Mouse (Mus musculus) large intestine, adult 2 months (tissue): ENCODE measurements around the gene Ankrd63. TPM values are rescaled to one million over a fixed set of nuclear protein-coding genes. Genes with fewer than 3 reads are reported as not detected.

Experiments used
- DNase-seq: peaks from one replicate; pipeline ENCODE4 v3.0.0-alpha.2; 2012; ENCODE audit warnings: low read depth, low spot score
- WGBS: fragments of 180-500 bp; shearing (Covaris S2); methylation state at CpG from one replicate; pipeline ENCODE4 v1.1.7; 2018; 5-methylcytosine and 5-hydroxymethylcytosine counted together
- polyA plus RNA-seq: library from polyadenylated mRNA; depleted of rRNA; stranded (reverse); fragments of >200 nt; gene quantifications from 2 replicates; pipeline ENCODE4 v1.2.3, GENCODE M21; 2012

The Ankrd63 gene
- polyA plus RNA-seq, 1 experiment = 0.46 TPM

GRCm38 (mm10) chr2:118728337-118728736 lies 24.6 kb upstream of the Ankrd63 start, which contains the start of gene Plcb2:
Plcb2 (minus strand) TSS chr2:118728438.
- DNase-seq = no peak
- 46% methylated on average over 7 of the region's 7 CpGs for WGBS

GRCm38 (mm10) chr2:118727911-118728310 lies 24.1 kb upstream of the Ankrd63 start:
- WGBS = 38% methylated on average over 9 of the region's 9 CpGs
- no peak for DNase-seq

DNA sequence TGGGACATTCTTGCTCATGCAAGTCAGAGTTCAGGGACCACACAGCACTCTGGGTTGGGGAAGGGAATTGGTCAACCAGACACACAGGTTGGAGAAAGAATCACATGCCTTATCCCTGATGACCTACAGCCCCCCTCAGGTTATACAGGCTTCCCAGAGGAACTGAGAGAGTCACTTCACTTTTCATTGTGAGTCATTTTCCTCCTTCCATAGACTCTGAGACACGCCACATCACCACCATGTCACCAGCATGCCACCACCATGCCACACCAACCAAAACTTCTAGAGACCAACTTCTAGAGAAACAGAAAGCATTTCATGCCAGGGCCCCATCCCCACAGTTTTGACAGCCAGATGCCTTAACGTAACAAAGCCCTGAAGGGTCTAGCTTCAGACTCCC lies 23.1 kb upstream of the Ankrd63 start:
- WGBS = 93% methylated on average over 2 of the region's 2 CpGs
- DNase-seq = no peak

- DNase-seq = no peak
- WGBS = 53% methylated on average over 4 of the region's 4 CpGs
These were observed 21.7 kb upstream of the Ankrd63 start for GRCm38 (mm10) chr2:118725511-118725910.

DNA sequence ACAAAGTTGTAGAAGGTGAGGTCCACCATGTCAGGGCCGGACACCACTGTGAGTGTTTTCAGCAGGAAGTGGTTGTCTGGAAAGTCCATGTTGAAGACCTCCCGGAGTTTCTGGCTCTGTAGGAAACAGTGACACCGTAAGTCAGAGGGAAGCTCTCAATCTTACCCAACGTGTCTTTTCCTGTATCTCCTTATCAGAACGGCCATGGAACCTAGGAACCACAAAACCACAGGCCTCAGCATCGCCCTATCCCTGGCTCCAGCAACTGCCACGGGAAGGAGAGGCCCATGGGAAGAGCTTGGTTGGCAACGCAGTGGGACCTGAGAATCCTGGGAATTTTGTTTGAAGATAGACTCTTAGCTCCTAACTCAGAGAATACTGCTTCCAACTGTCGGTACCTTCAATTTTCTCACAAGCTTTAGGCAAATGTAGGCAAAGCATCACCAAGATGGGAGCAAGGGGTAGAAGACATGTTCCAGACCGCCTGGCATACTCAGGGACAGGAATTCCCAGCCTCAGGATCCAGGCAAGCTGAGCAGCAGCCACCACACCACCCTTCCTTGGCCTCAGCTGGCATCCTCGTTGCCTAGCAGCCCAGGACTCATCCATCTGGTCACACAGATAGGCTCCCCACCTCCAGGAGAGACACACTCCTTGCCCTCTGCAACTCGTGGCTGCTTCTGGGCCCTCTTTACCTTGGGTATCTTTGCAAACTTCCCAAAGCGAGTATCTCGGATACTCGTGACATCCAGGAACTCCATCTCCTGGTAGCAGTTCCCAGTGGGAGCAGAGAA lies 20.1 kb upstream of the Ankrd63 start:
- 84% methylated on average over 15 of the region's 15 CpGs for WGBS
- no peak for DNase-seq

DNA sequence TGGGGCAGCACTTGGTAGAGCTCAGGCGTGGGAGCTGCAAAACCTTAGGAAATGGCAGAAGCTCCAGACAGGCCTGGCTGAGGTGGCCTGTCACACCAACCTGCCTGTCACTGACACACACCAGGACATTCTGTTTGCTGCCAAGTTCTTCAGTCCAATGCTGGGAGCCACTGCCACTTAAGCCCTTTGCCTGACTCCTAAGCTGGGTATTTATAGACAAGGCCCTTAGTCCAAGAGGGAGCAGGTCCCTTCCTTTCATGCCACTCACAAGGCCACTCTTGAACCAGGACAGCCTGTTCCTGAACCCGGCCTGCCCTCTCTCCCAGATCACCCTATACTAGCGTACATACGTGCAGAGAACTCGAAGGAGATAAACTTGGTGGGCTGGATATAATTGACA lies 12.9 kb upstream of the Ankrd63 start:
- WGBS = 88% methylated on average over 5 of the region's 5 CpGs
- DNase-seq = no peak

DNA sequence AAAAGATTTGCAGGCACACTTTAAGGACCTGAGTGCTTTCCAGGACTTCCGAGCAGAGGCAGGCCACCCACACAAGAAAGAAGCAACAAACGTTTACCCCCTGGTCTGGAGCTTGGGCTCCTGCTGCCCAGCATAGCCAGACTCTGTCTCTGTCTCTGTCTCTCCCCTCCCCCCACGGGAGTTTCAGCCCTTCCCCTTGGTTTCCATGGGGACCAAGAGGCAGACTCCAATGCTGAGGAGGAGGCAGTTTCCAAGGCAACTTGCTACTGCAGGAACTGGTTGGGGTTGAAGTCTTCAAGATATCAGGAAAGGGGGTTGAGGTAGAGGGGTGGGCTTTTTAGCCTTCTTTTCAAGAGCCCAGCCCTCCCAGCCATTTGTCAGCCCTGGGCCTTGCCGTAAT lies 10.5 kb upstream of the Ankrd63 start:
- 45% methylated on average over 4 of the region's 4 CpGs for WGBS
- DNase-seq = no peak

DNA sequence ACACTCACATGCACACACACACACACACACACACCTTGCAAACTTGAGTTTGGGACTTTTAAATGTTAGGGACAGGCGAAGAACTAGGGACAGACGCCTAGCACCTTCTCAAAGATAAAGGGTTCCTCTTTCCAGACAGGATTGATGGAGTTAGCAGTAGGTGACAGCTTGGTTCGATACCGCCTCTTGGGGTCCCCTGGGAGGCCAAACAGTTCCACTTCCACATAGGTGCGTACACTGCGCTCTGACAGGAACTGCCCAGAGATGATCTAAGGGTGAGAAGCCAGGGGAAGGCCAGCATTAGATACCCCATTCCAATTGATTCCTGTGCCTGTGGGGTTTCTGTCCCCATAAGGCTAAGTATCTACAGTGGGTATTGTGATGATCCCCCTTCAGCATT lies 9.9 kb upstream of the Ankrd63 start:
- WGBS = 85% methylated on average over 6 of the region's 6 CpGs
- no peak for DNase-seq

- WGBS = 4% methylated on average over 36 of the region's 36 CpGs
- DNase-seq = no peak
These were observed 7.3 kb upstream of the Ankrd63 start for GRCm38 (mm10) chr2:118711038-118711494.

DNA sequence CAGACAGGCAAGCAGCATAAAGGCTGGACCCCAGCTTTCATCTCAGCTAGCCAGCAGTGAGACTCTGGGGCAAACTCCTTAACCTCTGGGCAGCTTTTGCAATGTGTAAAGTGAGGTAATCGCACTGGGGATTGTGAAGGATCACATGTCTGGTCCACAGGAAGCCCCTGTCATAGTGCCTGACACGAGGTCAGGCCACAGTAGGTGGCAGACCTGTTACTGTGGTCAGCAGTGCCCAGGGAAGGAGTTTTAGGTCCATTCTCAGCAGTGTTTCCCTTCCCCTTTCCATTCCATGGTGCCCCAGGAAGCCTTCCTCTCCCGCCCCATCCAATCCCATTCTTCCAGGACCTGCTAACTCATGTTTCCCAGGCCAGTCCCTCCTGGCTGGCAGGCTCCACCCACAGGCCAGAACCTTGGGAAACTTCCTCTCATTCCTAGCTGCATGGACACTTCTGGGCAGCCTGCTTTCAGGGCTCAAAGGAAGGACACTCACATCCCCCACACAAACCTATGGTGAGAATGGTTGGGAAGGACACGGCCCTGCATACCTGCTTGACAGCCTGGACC lies 6.0 kb upstream of the Ankrd63 start:
- 58% methylated on average over 4 of the region's 4 CpGs for WGBS
- DNase-seq = no peak

DNA sequence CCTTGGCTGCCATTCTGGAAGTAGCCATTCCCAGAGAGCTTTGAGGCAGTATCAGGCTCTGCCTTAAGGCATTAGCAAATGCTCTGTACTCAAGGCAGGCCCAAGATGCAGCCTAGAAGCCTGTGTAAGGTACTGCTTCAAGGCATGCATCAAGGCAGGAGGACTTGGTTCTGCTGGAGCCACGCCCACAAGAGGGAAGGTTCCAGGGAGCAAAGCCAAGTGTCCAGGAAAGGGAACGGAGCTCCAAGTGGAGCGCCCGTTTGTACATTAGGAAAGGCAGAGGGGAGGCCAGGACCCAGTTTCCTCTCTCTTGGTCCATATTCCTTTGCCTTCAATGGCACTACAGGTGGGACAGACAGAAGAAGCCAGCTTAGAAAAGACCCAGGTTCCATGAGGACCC lies 4.7 kb upstream of the Ankrd63 start:
- 34% methylated on average over 4 of the region's 4 CpGs for WGBS
- no peak for DNase-seq

DNA sequence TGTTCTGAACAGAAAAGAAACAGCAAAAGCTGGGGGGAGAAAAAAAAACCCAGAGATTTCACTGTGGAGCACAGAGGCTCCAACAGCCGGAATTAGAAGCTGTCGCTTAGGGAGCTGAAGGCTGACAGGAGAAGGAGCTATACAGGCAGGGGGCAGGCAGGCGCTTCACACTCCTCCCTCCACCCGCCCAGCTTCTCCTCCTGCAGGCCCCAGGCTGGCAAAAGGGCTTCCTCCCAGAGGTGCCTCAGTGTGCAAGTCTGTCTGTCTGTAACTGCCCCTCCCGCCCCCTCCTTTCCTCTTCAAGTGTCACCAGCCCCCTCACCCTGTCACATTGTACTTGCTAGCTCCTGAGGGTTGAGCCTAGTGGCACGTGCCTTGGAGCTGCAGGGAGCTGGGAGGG lies 2.7 kb upstream of the Ankrd63 start:
- WGBS = 45% methylated on average over 6 of the region's 6 CpGs
- DNase-seq = no peak

GRCm38 (mm10) chr2:118702883-118703761 lies 641 bp downstream of the Ankrd63 start:
- no peak for DNase-seq
- under 1% methylated on average over 93 of the region's 93 CpGs for whole genome bisulfite sequencing

GRCm38 (mm10) chr2:118701971-118702882 lies 1.5 kb downstream of the Ankrd63 start:
- no peak for DNase-seq
- 18% methylated on average over 51 of the region's 51 CpGs for WGBS

GRCm38 (mm10) chr2:118701161-118701560 lies 2.6 kb downstream of the Ankrd63 start:
- no peak for DNase-seq
- 43% methylated on average over 5 of the region's 5 CpGs for WGBS

DNA sequence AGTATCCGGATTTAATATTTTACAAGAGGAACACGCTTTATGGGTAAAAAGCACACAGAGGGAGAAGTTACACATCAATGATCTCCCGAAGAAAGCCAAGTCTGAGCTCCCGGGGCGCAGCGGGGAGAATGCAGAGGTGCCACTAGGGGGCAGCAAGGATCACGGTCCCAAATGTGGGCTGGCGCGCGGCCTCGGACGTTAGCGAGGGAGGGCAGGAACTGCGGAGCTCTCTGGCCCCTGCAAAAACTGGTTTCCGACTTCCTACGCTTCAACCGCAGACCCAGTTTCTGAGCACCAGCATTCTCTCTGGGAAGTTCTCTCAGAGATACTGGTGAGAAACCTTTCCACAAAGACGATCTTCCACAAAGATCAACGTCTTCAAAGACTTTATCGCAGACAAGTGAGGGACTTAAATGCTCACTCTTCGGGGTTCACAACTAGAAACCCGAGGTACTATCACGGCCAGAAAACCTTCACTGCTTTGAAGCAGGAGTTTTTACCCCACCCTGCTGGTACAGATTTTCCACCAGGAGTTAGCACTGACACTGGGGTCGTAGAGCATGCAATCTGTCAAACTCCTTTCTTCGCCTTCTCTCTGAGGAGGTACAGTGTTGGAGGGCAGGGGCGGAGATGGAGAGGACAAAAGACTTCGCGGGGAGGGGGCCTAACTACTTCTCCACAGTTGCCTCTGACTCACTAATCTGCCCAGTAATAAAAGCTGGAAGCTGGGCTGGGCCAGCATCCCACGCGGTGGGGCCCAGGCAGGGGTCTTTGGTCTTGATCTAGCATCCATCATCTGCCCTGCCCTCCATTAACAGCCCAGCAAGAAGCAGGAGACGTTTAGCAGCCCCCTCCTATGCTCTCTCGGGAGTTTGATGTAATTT lies 3.3 kb downstream of the Ankrd63 start:
- DNase-seq = peak; percentile 46
- 9% methylated on average over 32 of the region's 32 CpGs for WGBS

DNA sequence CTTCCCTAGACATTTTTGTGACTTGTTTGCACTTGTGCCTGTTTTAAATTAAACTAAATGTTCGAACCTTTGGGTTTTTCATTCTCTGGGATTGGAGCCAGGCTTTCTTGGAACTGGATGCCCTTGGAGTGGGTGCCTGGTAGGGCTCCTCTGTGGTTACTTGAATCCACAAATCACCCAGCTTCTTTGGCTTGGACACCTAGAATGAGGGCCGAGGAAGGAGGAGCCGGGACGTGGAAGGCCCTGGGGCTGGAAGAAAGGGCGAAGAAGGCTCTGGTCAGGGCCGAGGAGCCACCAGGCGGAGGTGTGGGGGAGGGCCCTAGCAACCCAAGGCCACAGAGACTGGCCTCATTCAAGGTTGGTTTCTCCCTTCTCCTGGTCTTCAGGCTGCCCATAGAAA lies 5.8 kb downstream of the Ankrd63 start:
- DNase-seq = no peak
- 71% methylated on average over 7 of the region's 7 CpGs for WGBS

DNA sequence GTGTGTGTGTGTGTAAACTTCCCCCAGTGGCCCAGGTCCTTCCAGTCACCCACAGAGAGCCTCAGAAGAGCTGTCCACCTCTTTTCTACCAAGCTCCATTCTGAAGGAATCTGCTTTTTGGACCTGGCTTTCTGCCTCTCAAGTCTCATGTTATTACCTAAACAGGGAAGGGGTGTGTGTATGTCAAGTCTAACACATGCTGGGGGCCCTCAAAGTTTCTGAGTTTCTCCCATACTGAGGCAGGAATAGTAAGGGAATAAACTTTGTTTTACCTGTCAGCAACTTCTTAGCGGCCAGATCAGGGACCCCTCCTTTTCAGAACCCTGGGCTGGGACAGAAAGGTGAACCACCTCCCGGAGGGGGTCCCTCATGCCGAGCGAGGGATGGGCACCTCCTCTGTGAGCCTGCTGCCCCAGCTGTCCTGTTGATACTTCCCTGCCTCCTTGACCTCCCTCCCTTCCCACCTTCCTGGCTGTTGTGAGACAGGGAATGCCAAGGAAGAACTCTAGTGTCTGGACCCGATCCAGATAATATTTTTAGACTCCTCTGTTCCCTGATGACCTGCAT lies 6.4 kb downstream of the Ankrd63 start:
- DNase-seq = no peak
- WGBS = 61% methylated on average over 5 of the region's 5 CpGs
